Mouse (Mus musculus) c-Kit-positive CD71-positive TER-119-positive erythroid progenitor cells, embryonic 14.5 days (primary cell): ENCODE measurements around the gene Cux1.

ENCODE experiments used
- DNase-seq: peaks from one replicate; pipeline ENCODE4 v3.0.0-alpha.2; 2013; ENCODE audit warnings: low spot score

Cux1 gene

GRCm38 (mm10) chr5:136377101-136377500 is 190.2 kb downstream of the Cux1 start:
- no peak for DNase-seq

- DNase-seq = no peak
Observed at GRCm38 (mm10) chr5:136375350-136375749, 191.9 kb downstream of the Cux1 start.

GRCm38 (mm10) chr5:136372276-136372675 is 195.0 kb downstream of the Cux1 start:
- DNase-seq = no peak

GRCm38 (mm10) chr5:136363421-136363820 is 203.9 kb downstream of the Cux1 start:
- no peak for DNase-seq

GRCm38 (mm10) chr5:136362473-136363230 is 204.6 kb downstream of the Cux1 start:
- DNase-seq = no peak

GRCm38 (mm10) chr5:136362021-136362420 is 205.3 kb downstream of the Cux1 start:
- no peak for DNase-seq

- DNase-seq = no peak
Observed at GRCm38 (mm10) chr5:136357227-136357626, 210.1 kb downstream of the Cux1 start.

GRCm38 (mm10) chr5:136355583-136356126 is 211.6 kb downstream of the Cux1 start:
- no peak for DNase-seq

GRCm38 (mm10) chr5:136354729-136355128 is 212.6 kb downstream of the Cux1 start:
- DNase-seq = no peak

- no peak for DNase-seq
Observed at GRCm38 (mm10) chr5:136353114-136353513, 214.2 kb downstream of the Cux1 start.

GRCm38 (mm10) chr5:136343156-136343890 is 224.0 kb downstream of the Cux1 start:
- DNase-seq = no peak

GRCm38 (mm10) chr5:136336798-136337527 is 230.3 kb downstream of the Cux1 start:
- DNase-seq = no peak

GRCm38 (mm10) chr5:136335681-136336080 is 231.6 kb downstream of the Cux1 start:
- DNase-seq = no peak

- peak; percentile 18 for DNase-seq
Observed at GRCm38 (mm10) chr5:136334780-136335179, 232.5 kb downstream of the Cux1 start.

- no peak for DNase-seq
Observed at GRCm38 (mm10) chr5:136334051-136334450, 233.2 kb downstream of the Cux1 start.

- DNase-seq = no peak
Observed at GRCm38 (mm10) chr5:136332786-136333462, 234.4 kb downstream of the Cux1 start.

- DNase-seq = no peak
Observed at GRCm38 (mm10) chr5:136327736-136328135, 239.6 kb downstream of the Cux1 start.

- DNase-seq = no peak
Observed at GRCm38 (mm10) chr5:136326626-136327025, 240.7 kb downstream of the Cux1 start.

GRCm38 (mm10) chr5:136324506-136324905 is 242.8 kb downstream of the Cux1 start:
- no peak for DNase-seq

- DNase-seq = no peak
Observed at GRCm38 (mm10) chr5:136321378-136321777, 245.9 kb downstream of the Cux1 start.

- no peak for DNase-seq
Observed at GRCm38 (mm10) chr5:136312566-136312965, 254.7 kb downstream of the Cux1 start.

- DNase-seq = no peak
Observed at GRCm38 (mm10) chr5:136312166-136312565, 255.1 kb downstream of the Cux1 start.
